Mouse (Mus musculus): ENCODE data around the gene Mrpl33.

GRCm38 (mm10) chr5:31680183-31680582, 83.4 kb downstream of the Mrpl33 start:
- TF ChIP-seq CTCF (IDR thresholded peaks at IDR 0.05; ENCODE audit: insufficient read depth, low read length) (no peak), POLR2A (IDR thresholded peaks at IDR 0.05; ENCODE audit: borderline replicate concordance, extremely low read depth, low read depth, low read length) (no peak)

Measured in lung, adult 2 months (tissue).